Mouse (Mus musculus) adrenal gland, postnatal 0 days (tissue): ENCODE results near the gene Vac14. TPM values are rescaled to one million over a fixed set of nuclear protein-coding genes. Genes with fewer than 3 reads are reported as not detected.

Source experiments
- polyA plus RNA-seq: library from polyadenylated mRNA; unstranded; fragments of >200 nt; fragmentation: Nextera tagmentation; extraction: Ambion mirVana; gene quantifications from 2 replicates; pipeline ENCODE4 v1.2.1, GENCODE M21; 2015

Vac14 gene
- polyA plus RNA-seq: 11.5 and 13.9 TPM in 2 replicates

GRCm38 (mm10) chr8:110618391-110619207 lies at the start of gene Vac14:
Gene Vac14 (plus strand): TSS chr8:110618585.

GRCm38 (mm10) chr8:110720685-110721598 lies 102.6 kb downstream of the Vac14 start, which contains the start of gene Mtss1l:
Gene Mtss1l (plus strand): TSS chr8:110721476.

Other genes with a start within 250 kb of the Vac14 start
- gene Mtss1l, start 102.9 kb downstream of the Vac14 start, polyA plus RNA-seq: 7.7 and 8.9 TPM in 2 replicates
- 5.5 and 8.3 TPM in 2 replicates for gene Il34, start 187.3 kb downstream of the Vac14 start, polyA plus RNA-seq
- 45.2 and 62.4 TPM in 2 replicates for gene Cog4, start 228.0 kb downstream of the Vac14 start, polyA plus RNA-seq
- 30.9 and 48.4 TPM in 2 replicates for gene Sf3b3, start 228.2 kb downstream of the Vac14 start, polyA plus RNA-seq